Mouse (Mus musculus) lung, embryonic 14.5 days (tissue): ENCODE measurements around the gene Map4k1. TPM values are rescaled to one million over a fixed set of nuclear protein-coding genes. Genes with fewer than 3 reads are reported as not detected.
A peak's percentile ranks its signal among the peaks of the same experiment; 100 is the strongest.

ENCODE experiments used
- ATAC-seq: fragments of 200-750 bp; cut with Nextera tagmentation; 2 replicates; pipeline ENCODE4 v1.8.0; 2017; ENCODE audit warnings: mild to moderate bottlenecking, moderate TSS enrichment, moderate library complexity; ENCODE audit not compliant: insufficient read depth
- DNase-seq: peaks from one replicate; pipeline ENCODE4 v3.0.0-alpha.2; 2015
- H3K27ac ChIP-seq: fragments of 300-500 bp; sonication (generic); 2 replicates; pipeline ENCODE4 v1.5.1; 2014; ENCODE audit warnings: low read depth, mild to moderate bottlenecking, moderate library complexity
- H3K27me3 ChIP-seq: fragments of 300-500 bp; sonication (generic); 2 replicates; pipeline ENCODE4 v1.6.1; 2014; ENCODE audit warnings: low read length, control low read depth; ENCODE audit not compliant: insufficient read depth
- H3K36me3 ChIP-seq: fragments of 300-500 bp; sonication (generic); 2 replicates; pipeline ENCODE4 v1.6.1; 2014; ENCODE audit warnings: control low read depth; ENCODE audit not compliant: insufficient read depth
- H3K4me1 ChIP-seq: fragments of 300-500 bp; sonication (generic); 2 replicates; pipeline ENCODE4 v1.6.1; 2014; ENCODE audit warnings: antibody characterized with exemption, control low read depth; ENCODE audit not compliant: insufficient read depth
- H3K4me2 ChIP-seq: fragments of 300-500 bp; sonication (generic); 2 replicates; pipeline ENCODE4 v1.6.1; 2014; ENCODE audit warnings: mild to moderate bottlenecking
- H3K4me3 ChIP-seq: fragments of 300-500 bp; sonication (generic); 2 replicates; pipeline ENCODE4 v1.5.1; 2014; ENCODE audit warnings: low read depth, low read length
- H3K9ac ChIP-seq: fragments of 300-500 bp; sonication (generic); 2 replicates; pipeline ENCODE4 v1.6.1; 2014
- H3K9me3 ChIP-seq: fragments of 300-500 bp; sonication (generic); 2 replicates; pipeline ENCODE4 v1.6.1; 2016; ENCODE audit warnings: low read depth, low read length, control low read depth
- CTCF ChIP-seq: IDR thresholded peaks from 2 replicates; pipeline ENCODE4 v1.5.1; 2016; ENCODE audit warnings: antibody characterized with exemption, low read depth
- WGBS: fragments of 180-500 bp; shearing (Covaris S2); extraction: QIAGEN DNeasy Blood & Tissue Kit; methylation state at CpG from one replicate; pipeline ENCODE4 v1.1.7; 2014; 5-methylcytosine and 5-hydroxymethylcytosine counted together
- polyA plus RNA-seq: library from polyadenylated mRNA; unstranded; fragments of >200 nt; fragmentation: Nextera tagmentation; extraction: Ambion mirVana; gene quantifications from 2 replicates; pipeline ENCODE4 v1.2.1, GENCODE M21; 2014

The Map4k1 gene
- polyA plus RNA-seq, 1 experiment from 2014 or later: 8.5 TPM

DNA sequence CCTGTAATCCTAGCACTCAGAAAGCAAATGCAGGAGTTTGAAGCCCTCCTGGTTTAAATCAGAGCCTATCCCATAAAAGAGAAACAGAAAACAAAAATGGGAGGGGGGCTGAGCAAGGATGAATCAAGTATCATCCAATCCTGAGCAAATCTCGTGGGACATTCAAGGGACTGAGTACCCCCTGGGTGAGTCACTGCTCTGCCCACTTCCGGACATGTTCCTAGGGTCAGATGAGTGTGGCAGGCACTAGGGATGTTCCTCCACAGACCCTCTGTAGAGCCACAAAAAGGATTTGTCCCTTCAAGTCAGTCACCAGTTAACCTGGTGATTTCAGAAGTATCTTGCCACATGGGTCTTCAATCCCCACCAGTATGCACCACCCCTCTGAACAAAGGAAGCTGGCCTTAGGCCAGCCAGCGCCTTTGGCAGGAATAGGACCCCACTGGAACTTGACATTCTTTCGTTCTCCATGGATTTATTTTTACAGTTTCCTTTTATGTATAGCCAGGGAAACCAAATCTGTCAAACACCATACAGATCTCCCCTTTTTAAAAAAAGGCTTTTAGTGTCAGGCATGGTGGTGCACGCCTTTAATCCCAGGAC lies 26.5 kb upstream of the Map4k1 start:
- Histone ChIP-seq H3K36me3 (peaks cover 5% of the 10 kb centered on the region; the same call in 1 of the 2 replicates), H3K9me3 (no peaks in the 10 kb centered on the region), H3K9ac (no peak overlapping the region), H3K4me2 (peak overlapping the region; percentile 25), H3K4me3 (no peak overlapping the region), H3K27ac (peak overlapping the region; percentile 51; the same call in 1 of the 2 replicates), H3K27me3 (no peaks in the 10 kb centered on the region), H3K4me1 (peaks cover 78% of the 10 kb centered on the region)
- no peak for TF ChIP-seq CTCF
- 0 out of 2 replicates have a peak, but pooled peaks have one; percentile 28 for ATAC-seq
- DNase-seq: peak; percentile 83
- 26% methylated on average over 5 of the region's 5 CpGs for WGBS

DNA sequence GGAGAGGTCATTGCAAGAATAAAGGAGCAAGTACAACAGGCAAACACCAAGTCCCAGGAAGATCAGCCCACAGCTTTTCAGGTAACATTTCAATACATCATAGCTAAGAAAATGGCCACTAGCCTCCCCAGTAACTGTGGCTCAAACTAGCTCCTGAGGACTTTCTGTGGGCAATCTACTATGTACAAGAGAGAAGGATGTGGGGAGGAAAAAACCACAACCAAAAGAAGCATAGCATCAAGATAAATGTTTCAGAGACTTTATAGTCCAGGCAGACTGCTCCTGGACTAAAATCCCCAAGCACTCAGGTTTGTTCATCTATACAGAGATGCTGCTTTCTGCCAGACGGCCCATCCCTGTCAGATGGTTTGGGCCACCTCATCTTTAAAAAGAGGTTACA lies 25.6 kb upstream of the Map4k1 start:
- 75% methylated on average over 1 of the region's 1 CpGs for WGBS
- Histone ChIP-seq H3K27ac (no peak overlapping the region), H3K4me3 (no peak overlapping the region), H3K27me3 (no peaks in the 10 kb centered on the region), H3K36me3 (peaks cover 5% of the 10 kb centered on the region; the same call in 1 of the 2 replicates), H3K9me3 (no peaks in the 10 kb centered on the region), H3K4me2 (no peak overlapping the region), H3K4me1 (peaks cover 76% of the 10 kb centered on the region), H3K9ac (no peak overlapping the region)
- ATAC-seq: no peak
- TF ChIP-seq CTCF: no peak
- no peak for DNase-seq

DNA sequence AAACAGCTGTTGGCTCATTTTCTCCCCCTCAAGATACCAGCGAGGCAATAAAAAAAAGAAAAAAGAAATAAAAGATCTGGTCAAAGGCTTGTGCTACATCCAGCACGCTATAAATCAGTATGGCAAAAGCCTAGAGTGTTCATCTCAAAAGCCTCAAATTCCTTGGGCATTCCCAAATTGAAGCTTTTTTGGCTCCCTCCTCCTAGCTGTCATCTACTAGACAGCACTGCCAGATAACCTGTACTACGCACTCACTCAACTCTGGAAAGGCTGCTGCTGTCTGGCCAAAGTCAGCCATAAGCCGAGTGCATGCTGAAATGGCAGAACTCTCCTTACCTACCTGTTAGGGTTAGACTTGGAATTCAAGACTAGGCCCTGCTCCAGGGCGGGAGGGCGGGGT lies 24.6 kb upstream of the Map4k1 start:
- Histone ChIP-seq H3K27me3 (no peaks in the 10 kb centered on the region), H3K36me3 (peaks cover 5% of the 10 kb centered on the region; the same call in 1 of the 2 replicates), H3K4me1 (peaks cover 65% of the 10 kb centered on the region), H3K9me3 (no peaks in the 10 kb centered on the region), H3K4me3 (no peak overlapping the region), H3K4me2 (peak overlapping the region; percentile 92; the same call in 1 of the 2 replicates), H3K9ac (no peak overlapping the region), H3K27ac (peak overlapping the region; percentile 61; the same call in 1 of the 2 replicates)
- no peak for TF ChIP-seq CTCF
- ATAC-seq (peak; percentile 25; the same call in 1 of the 2 replicates), DNase-seq (peak; percentile 84)
- 46% methylated on average over 6 of the region's 6 CpGs for WGBS

DNA sequence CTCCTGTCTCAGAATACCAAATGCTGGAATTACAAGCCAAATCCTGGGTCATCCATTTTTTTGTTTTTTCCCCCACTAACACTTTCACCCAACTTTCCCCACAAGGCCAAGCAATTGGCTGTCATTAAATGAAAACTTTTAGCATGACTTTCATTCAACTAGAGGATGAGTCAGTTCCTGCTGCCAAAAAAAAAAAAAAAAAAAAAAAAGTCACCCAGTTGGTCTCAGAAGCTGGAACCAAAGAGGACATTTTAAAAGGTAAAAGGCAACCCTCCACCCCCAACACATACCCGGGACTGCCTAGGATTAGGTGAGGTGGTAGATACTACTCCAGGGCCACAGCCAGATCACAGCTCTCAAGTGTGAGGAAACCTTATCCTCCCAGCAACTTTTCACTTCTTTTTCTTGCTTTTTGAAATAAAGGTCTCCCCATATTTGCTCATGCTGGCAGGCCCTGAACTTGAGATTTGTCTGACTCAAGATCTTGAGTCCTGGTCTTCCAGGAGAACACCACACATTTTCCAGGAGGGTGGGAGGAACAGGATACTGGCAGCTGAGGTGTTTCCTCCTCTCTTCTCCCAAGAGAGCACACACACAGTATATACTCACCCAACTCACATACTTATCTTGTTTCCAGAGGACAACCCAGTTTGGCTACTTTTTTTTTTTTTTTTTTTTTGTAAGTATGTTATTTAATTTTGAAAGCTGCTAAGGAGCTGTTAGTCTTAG lies 23.7 kb upstream of the Map4k1 start:
- peak overlapping the region; percentile 92 for H3K4me2 ChIP-seq
- no peak for ATAC-seq
- H3K27ac ChIP-seq: peak overlapping the region; percentile 61
- H3K9ac ChIP-seq: no peak overlapping the region
- WGBS: 78% methylated on average over 1 of the region's 1 CpGs
- no peak for TF ChIP-seq CTCF
- no peaks in the 10 kb centered on the region for H3K9me3 ChIP-seq
- no peak overlapping the region for H3K4me3 ChIP-seq
- H3K4me1 ChIP-seq: peaks cover 57% of the 10 kb centered on the region
- no peaks in the 10 kb centered on the region for H3K27me3 ChIP-seq
- DNase-seq: no peak
- peaks cover 5% of the 10 kb centered on the region; the same call in 1 of the 2 replicates for H3K36me3 ChIP-seq

DNA sequence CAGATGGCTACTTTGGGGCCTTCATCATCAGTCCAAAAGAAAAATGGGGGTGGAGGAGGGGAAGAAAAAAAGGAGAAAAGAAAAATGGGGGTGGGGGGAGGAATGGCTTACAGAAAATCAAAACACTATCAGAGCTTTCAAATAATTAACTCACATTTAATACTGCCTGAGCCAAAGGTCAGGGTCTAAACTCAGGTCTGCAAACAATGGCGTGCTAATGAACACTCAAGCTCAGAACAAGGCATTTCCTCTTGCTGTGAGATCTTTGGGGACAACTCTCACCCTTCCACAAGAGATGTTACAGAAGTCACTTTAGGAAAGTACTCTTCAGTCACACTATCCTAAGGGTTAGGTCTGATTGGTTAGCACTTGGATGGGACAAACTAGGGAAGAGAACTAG lies 23.1 kb upstream of the Map4k1 start:
- 0 out of 2 replicates have a peak overlapping the region, but pooled peaks have one; percentile 95 for H3K9ac ChIP-seq
- H3K4me1 ChIP-seq: peaks cover 51% of the 10 kb centered on the region
- no peak for TF ChIP-seq CTCF

DNA sequence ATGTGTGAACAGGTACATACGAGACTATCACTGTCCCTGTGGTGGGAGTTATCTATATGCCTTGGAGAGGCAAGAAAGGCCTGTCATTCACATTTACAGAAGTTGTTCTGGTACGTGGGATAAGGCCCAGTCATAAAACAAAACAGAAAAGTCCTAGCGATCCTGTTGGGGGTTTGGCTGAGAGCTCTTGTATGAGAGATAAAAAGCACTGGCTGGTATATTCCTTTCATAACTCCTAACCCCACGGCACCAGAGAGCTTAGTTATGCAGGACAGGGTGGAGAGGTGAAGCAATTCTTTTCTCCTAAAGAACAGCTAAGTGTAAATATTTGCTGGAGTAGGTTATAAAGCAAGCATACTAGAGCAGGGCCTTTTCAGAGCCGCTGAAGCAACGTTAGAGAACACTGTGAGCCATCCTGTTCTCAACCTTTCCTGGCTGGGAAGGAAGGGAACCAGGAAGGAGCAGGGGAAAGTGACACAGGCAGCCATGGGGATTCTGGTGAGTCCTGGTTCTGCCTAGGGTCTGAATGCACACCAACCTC lies 22.3 kb upstream of the Map4k1 start:
- Histone ChIP-seq H3K36me3 (peaks cover 3% of the 10 kb centered on the region; the same call in 1 of the 2 replicates), H3K27ac (peak overlapping the region; percentile 76), H3K9me3 (no peaks in the 10 kb centered on the region), H3K9ac (peak overlapping the region; percentile 95), H3K4me1 (peaks cover 47% of the 10 kb centered on the region), H3K4me3 (peak overlapping the region; percentile 99), H3K4me2 (peak overlapping the region; percentile 92), H3K27me3 (no peaks in the 10 kb centered on the region)
- no peak for TF ChIP-seq CTCF
- ATAC-seq: no peak
- 21% methylated on average over 6 of the region's 6 CpGs for WGBS
- DNase-seq: peak; percentile 47

More for the DNA sequence above, 23.1 kb upstream of the Map4k1 start:
- DNase-seq (no peak), ATAC-seq (no peak)
- H3K4me2 ChIP-seq: peak overlapping the region; percentile 92
- H3K36me3 ChIP-seq: peaks cover 5% of the 10 kb centered on the region; the same call in 1 of the 2 replicates
- peak overlapping the region; percentile 76; the same call in 1 of the 2 replicates for H3K27ac ChIP-seq
- H3K27me3 ChIP-seq: no peaks in the 10 kb centered on the region
- 37% methylated on average over 1 of the region's 1 CpGs for WGBS
- H3K4me3 ChIP-seq: peak overlapping the region; percentile 99; the same call in 1 of the 2 replicates
- no peaks in the 10 kb centered on the region for H3K9me3 ChIP-seq
